Mouse (Mus musculus): ENCODE measurements around the gene Zfp949. TPM values are rescaled to one million over a fixed set of nuclear protein-coding genes. Genes with fewer than 3 reads are reported as not detected.
"Not testable (repeated sequence)": the region's sequence is repeated elsewhere in the genome, so short reads cannot be mapped to it uniquely, and the experiment has no call there.

Zfp949 gene
- polyA plus RNA-seq, 1 experiment from 2014 or later = 10.7 TPM

DNA sequence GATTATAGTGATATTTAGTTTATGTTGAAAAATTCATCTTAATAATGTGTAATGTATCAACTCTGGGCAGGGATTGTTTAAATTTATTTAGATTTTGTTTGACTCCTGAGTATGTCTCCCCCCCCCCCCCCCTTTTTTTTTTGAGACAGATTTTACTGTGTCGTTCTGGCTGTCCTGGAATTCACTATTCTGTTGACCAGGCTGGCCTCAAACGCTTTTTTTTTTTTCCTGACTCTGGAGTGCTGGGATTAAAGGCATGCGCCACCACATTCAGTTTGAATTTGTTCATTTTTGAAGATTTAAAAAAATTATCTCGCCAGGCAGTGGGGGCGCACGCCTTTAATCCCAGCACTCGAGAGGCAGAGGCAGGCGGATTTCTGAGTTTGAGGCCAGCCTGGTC, 1.2 kb upstream of the Zfp949 start:
- Histone ChIP-seq H3K4me3 (replicated peaks) (no peak overlapping the region), H3K27ac (no peak overlapping the region), H3K36me3 (replicated peaks) (no peaks in the 10 kb centered on the region), H3K27me3 (no peaks in the 10 kb centered on the region), H3K9me3 (no peaks in the 10 kb centered on the region), H3K4me2 (no peak overlapping the region), H3K4me1 (peaks cover 27% of the 10 kb centered on the region), H3K9ac (no peak overlapping the region)
- no peak for ATAC-seq (ENCODE audit: low FRiP score)
- 71% methylated on average over 8 of the region's 8 CpGs for WGBS

DNA sequence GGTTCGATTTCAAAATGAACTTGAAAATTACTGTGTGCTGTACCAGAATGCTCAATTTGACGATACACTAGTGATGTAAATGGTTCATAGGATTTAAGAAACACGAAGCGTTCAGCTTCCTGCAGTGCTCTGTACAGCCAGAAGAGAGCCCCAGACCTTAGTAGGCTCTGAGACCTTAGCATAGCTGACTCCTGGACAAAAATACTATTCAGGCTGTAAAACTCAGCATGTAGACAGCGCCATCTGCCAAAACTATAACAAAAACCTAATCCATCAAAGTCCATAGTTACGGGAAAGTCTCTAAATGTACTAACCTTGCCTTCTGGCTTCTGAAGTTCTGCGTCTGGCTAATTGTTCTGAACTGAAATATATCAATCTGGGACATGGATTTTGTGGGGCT, 550 bp upstream of the Zfp949 start:
- H3K4me3 ChIP-seq (replicated peaks) = peak overlapping the region; percentile 72
- no peaks in the 10 kb centered on the region for H3K9me3 ChIP-seq
- no peak overlapping the region for H3K27ac ChIP-seq
- no peak for ATAC-seq (ENCODE audit: low FRiP score)
- no peaks in the 10 kb centered on the region; the same call in 1 of the 2 replicates for H3K36me3 ChIP-seq (replicated peaks)
- H3K4me2 ChIP-seq = peak overlapping the region; percentile 67
- no peak overlapping the region for H3K9ac ChIP-seq
- H3K4me1 ChIP-seq = peaks cover 27% of the 10 kb centered on the region
- 36% methylated on average over 7 of the region's 7 CpGs for WGBS
- no peaks in the 10 kb centered on the region for H3K27me3 ChIP-seq

DNA sequence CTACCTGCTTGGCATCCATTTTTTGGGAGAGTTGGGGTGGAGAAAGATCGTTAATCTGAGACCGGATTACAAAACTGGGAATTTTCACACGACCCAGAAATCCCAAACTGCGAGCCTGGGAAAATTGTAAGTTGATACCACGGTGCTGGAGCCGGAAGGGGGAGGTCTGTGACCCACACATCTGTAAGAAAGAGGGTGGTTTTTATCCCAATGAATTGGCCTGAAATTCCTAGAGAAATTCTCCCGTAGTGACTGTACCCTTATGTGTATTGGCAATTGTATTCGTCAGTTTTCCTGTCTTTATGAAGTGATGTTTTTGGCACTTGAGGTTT, 760 bp downstream of the Zfp949 start:
- WGBS = 10% methylated on average over 8 of the region's 8 CpGs
- Histone ChIP-seq H3K4me3 (replicated peaks) (peak overlapping the region; percentile 72), H3K9ac (peak overlapping the region; percentile 68), H3K27me3 (no peaks in the 10 kb centered on the region), H3K9me3 (no peaks in the 10 kb centered on the region), H3K4me2 (peak overlapping the region; percentile 67), H3K36me3 (replicated peaks) (no peaks in the 10 kb centered on the region; the same call in 1 of the 2 replicates), H3K27ac (peak overlapping the region; percentile 77; the same call in 1 of the 2 replicates), H3K4me1 (peaks cover 27% of the 10 kb centered on the region)
- no peak; the same call in 1 of the 2 replicates for ATAC-seq (ENCODE audit: low FRiP score)

DNA sequence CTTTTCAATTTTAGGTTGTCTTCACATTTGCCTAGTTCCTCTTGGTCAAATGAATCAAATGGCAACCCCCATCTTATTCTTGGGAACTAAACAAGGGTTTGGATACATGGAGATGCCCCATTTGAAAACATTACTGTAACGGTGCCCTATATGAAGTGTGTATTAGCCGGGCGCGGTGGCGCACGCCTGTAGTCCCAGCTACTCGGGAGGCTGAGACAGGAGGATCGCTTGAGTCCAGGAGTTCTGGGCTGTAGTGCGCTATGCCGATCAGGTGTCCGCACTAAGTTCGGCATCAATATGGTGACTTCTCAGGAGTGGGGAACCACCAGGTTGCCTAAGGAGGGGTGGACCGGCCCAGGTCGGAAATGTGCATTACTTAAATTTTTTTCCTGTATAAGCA, 5.3 kb downstream of the Zfp949 start:
- no peak overlapping the region for H3K4me3 ChIP-seq (replicated peaks)
- ATAC-seq (ENCODE audit: low FRiP score) = no peak
- H3K4me2 ChIP-seq = no peak overlapping the region
- no peak overlapping the region for H3K9ac ChIP-seq
- H3K4me1 ChIP-seq = peaks cover 24% of the 10 kb centered on the region
- no peak overlapping the region for H3K27ac ChIP-seq
- WGBS = 99% methylated on average over 14 of the region's 14 CpGs
- no peaks in the 10 kb centered on the region for H3K27me3 ChIP-seq
- peaks cover 4% of the 10 kb centered on the region for H3K36me3 ChIP-seq (replicated peaks)
- no peaks in the 10 kb centered on the region for H3K9me3 ChIP-seq

DNA sequence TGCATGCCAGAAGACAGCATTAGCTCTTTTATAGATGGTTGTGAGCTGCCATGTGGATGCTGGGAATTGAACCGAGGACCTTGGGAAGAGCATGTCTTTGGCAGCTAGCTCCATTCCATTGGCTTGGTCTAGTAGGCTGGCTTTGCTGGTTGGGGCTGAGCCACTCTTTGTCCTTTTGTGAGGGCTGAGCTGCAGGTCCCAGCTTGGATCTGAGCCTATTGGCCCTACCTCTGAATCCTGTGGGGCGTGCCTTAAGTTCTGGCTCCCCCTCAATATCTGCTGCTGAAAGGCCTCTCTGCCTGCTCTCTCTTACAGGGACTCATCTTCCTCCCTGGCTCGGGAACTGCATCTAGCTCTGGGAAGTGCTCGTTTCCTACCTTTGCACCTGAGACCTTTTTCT, 10.3 kb downstream of the Zfp949 start:
- Histone ChIP-seq H3K4me1 (no peaks in the 10 kb centered on the region), H3K9me3 (no peaks in the 10 kb centered on the region), H3K9ac (no peak overlapping the region), H3K36me3 (replicated peaks) (peaks cover 17% of the 10 kb centered on the region), H3K4me3 (replicated peaks) (no peak overlapping the region), H3K27me3 (no peaks in the 10 kb centered on the region), H3K27ac (no peak overlapping the region), H3K4me2 (no peak overlapping the region)
- 81% methylated on average over 4 of the region's 4 CpGs for WGBS
- no peak for ATAC-seq (ENCODE audit: low FRiP score)

DNA sequence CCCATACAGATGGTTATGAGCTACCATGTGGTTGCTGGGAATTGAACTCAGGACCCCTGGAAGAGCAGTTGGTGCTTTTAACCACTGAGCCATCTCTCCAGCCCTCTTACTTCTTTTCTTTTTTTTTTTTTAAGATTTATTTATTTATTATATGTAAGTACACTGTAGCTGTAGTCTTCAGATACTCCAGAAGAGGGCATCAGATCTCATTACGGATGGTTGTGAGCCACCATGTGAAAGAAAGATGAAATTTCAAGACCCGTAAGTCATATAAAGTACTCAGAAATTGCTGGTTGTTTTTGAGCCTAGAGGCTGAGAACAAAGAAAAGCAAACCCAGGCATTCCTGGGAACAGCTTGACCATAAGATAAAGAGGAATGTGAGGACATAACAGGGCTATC, 13.7 kb downstream of the Zfp949 start:
- WGBS = 89% methylated on average over 2 of the region's 2 CpGs
- H3K27ac ChIP-seq; H3K4me2 ChIP-seq; H3K9ac ChIP-seq; H3K4me3 ChIP-seq (replicated peaks); ATAC-seq (ENCODE audit: low FRiP score); H3K9me3 ChIP-seq; H3K27me3 ChIP-seq; H3K4me1 ChIP-seq: not testable (repeated sequence)
- peaks cover 27% of the 10 kb centered on the region for H3K36me3 ChIP-seq (replicated peaks)

DNA sequence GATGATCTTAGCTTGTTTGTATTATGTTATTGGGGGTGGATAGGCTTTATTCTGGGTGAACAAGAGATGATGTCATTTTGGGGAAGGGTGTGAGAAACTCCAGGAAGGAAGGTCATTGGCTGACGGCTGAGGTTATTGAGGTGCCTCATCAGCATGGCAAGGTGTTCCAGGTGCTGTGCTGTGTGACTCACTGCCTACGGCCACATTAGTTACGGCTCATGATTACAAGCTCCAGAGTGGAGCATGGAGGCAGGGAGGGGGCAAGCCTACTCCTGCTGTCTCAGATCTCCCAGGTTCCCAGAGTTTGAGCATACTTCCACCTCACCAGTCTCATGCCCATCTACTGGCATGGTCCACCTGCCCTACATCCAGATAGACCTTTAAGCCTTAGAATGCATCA, 22.7 kb downstream of the Zfp949 start:
- not testable (repeated sequence) for ATAC-seq (ENCODE audit: low FRiP score)
- 98% methylated on average over 3 of the region's 3 CpGs for WGBS

DNA sequence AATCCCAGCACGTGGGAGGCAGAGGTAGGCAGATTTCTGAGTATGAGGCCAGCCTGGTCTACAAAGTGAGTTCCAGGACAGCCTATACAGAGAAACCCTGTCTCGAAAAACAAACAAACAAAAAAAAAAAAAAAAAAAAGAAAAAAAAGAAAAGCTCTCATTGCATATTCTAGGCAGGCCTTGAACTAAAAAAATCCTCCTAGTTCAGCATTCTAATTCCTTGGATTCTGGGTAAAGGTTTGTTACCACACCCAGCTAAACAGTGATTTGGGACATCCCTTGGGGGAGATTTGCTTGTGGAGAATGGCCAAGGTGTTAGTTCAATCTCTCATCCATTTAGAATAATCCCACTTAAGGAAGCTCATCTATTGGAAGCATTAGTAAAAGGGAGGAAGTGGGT, 32.8 kb downstream of the Zfp949 start, which contains the start of gene Trim43a:
TSS of gene Trim43a (plus strand) at position 301 of the 400 bp plus-strand sequence.
- 83% methylated on average over 2 of the region's 2 CpGs for WGBS
- not testable (repeated sequence) for H3K4me3 ChIP-seq (replicated peaks)

More for the DNA sequence above, 22.7 kb downstream of the Zfp949 start:
- not testable (repeated sequence) for H3K4me2 ChIP-seq; H3K4me1 ChIP-seq; H3K27ac ChIP-seq; H3K27me3 ChIP-seq; H3K4me3 ChIP-seq (replicated peaks); H3K9ac ChIP-seq
- H3K36me3 ChIP-seq (replicated peaks) = peaks cover 40% of the 10 kb centered on the region
- H3K9me3 ChIP-seq = peaks cover 25% of the 10 kb centered on the region

DNA sequence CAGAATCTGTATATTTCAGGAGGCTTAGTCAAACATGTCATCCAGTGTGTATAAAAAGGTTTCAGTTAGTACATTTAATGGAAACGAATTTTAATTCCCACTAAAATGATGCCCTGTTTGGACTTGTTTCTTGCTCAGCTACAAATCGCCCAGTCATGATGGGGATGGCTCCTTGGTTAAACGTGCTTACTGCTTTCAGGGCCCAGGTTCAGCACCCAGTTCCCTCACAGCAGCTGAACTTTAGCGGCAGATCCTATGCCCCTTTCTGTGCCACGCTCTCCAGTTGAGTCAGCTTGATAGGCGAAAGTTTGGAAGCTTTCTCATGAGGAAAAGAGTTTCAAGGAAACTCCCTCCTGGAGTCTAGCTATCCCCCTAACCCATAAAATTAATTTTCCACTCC, 45.9 kb downstream of the Zfp949 start:
- not testable (repeated sequence) for H3K4me1 ChIP-seq; H3K36me3 ChIP-seq (replicated peaks); H3K27ac ChIP-seq; H3K27me3 ChIP-seq; ATAC-seq (ENCODE audit: low FRiP score); H3K4me3 ChIP-seq (replicated peaks); H3K9me3 ChIP-seq; H3K4me2 ChIP-seq; H3K9ac ChIP-seq
- 86% methylated on average over 6 of the region's 6 CpGs for WGBS

More for the DNA sequence above, 32.8 kb downstream of the Zfp949 start, which contains the start of gene Trim43a:
- H3K4me2 ChIP-seq; H3K9ac ChIP-seq; H3K9me3 ChIP-seq; H3K36me3 ChIP-seq (replicated peaks); H3K4me1 ChIP-seq; H3K27me3 ChIP-seq; H3K27ac ChIP-seq; ATAC-seq (ENCODE audit: low FRiP score): not testable (repeated sequence)

DNA sequence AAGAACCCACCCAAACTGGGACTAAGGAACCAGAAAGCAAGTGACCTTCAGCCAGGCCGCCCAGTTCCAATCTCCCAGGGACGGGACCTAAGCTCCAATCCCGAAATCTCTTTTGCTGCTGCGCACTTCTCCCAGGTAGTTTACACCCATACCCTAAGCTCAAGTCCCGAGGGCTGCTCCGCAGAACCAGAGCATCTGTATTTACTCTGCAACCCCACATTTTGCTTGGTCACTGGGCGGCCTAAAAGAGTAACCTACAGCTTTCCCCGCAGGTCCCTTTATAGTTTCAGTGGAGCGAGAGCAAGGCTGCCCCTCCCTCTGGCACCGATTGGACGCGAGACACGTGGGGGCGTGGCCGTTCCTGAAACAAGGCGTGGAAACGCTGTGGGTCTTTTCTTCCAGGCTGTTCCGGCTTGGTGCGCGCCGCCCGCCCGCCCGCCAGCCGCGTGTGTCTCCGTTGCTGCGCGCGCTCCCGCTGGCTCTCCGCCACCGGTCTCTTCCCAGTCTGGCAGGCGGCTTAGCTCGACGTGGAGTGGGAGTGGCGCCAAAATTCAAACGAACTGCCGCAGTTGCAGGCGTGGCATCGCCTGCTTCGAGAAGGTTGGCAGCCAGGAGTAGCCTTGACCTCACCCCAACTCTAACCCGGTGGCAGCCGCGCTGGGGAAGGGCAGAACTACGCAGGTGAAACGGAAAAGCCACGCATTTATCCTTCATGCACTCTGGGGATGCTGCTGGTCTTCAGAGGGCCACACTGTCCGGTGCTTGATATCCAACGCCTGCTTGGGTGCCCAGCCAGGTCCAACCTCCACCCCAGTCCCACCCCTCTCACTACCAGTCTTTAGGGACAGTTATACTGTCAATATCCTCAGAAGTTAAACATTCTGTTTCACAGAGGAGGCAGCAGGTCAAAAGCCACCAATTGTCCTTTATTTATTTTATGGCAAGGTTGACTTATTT, 51.7 kb downstream of the Zfp949 start:
- peak overlapping the region; percentile 36 for H3K4me3 ChIP-seq (replicated peaks)
- not testable (repeated sequence) for H3K9me3 ChIP-seq; H3K4me1 ChIP-seq; H3K9ac ChIP-seq; H3K27me3 ChIP-seq; H3K27ac ChIP-seq; H3K36me3 ChIP-seq (replicated peaks)
- peak overlapping the region; percentile 54 for H3K4me2 ChIP-seq
- 1% methylated on average over 47 of the region's 50 CpGs for WGBS
- ATAC-seq (ENCODE audit: low FRiP score) = peak; percentile 99

Other genes starting within 250 kb of the Zfp949 start
- gene Nt5e, start 220.8 kb upstream of the Zfp949 start, polyA plus RNA-seq (2016; fragmentation: Nextera tagmentation; extraction: Ambion mirVana) = 0.60 and 0.78 TPM in 2 replicates
- 22.4 and 25.0 TPM in 2 replicates for gene Snx14, start 109.1 kb upstream of the Zfp949 start, polyA plus RNA-seq (2016; fragmentation: Nextera tagmentation; extraction: Ambion mirVana)
- gene Gm20537, start 91.4 kb upstream of the Zfp949 start, polyA plus RNA-seq (2016; fragmentation: Nextera tagmentation; extraction: Ambion mirVana) = 0.42 and 1.2 TPM in 2 replicates
- 153 and 154 TPM in 2 replicates for gene Syncrip, start 65.4 kb upstream of the Zfp949 start, polyA plus RNA-seq (2016; fragmentation: Nextera tagmentation; extraction: Ambion mirVana)
- gene Trim43a, start 32.9 kb downstream of the Zfp949 start, polyA plus RNA-seq (2016; fragmentation: Nextera tagmentation; extraction: Ambion mirVana) = 0.20 TPM in 1 of 2 replicates, not detected in the other
- 27.6 and 28.3 TPM in 2 replicates for gene Mthfsl, start 172.3 kb downstream of the Zfp949 start, polyA plus RNA-seq (2016; fragmentation: Nextera tagmentation; extraction: Ambion mirVana)
- not detected in 2 replicates for gene Bcl2a1d, start 183.9 kb downstream of the Zfp949 start, polyA plus RNA-seq (2016; fragmentation: Nextera tagmentation; extraction: Ambion mirVana)